Mouse (Mus musculus) urinary bladder, postnatal 25 days (tissue): Measurements from ENCODE around the gene Sntb2.
"Not testable (repeated sequence)": the region's sequence is repeated elsewhere in the genome, so short reads cannot be mapped to it uniquely, and the experiment has no call there.

Experiments
- DNase-seq: peaks from one replicate; pipeline ENCODE4 v3.0.0; 2022; ENCODE audit warnings: low spot score

Gene Sntb2

DNA sequence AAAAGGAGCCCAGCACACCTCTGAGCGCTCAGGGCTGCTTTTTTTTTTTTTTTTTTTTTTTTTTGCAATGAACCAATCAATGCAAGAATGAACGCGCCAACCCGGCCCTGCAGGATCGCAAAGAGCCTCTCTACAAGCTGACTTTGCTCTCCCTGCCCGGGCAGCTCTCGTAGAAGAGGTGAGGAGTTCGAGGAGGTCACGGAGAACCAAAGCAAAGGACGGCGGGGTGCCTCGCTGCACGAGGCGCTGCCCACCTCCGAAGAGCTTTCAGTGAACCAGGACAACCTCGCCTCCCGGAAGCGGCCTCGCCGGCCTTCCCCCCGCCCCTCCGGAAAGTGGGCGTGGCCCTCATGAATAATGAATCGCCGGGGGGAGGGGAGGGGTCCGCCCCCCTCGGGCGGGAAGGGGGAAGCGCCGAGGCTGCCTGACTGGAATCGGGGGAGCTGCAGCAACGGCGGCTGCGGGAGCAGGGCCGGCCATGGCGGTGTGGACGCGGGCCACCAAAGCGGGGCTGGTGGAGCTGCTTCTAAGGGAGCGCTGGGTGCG, at the start of gene Sntb2:
TSS of gene Sntb2 (plus strand) at position 427 of the 546 bp plus-strand sequence.
- peak; percentile 90 for DNase-seq

DNA sequence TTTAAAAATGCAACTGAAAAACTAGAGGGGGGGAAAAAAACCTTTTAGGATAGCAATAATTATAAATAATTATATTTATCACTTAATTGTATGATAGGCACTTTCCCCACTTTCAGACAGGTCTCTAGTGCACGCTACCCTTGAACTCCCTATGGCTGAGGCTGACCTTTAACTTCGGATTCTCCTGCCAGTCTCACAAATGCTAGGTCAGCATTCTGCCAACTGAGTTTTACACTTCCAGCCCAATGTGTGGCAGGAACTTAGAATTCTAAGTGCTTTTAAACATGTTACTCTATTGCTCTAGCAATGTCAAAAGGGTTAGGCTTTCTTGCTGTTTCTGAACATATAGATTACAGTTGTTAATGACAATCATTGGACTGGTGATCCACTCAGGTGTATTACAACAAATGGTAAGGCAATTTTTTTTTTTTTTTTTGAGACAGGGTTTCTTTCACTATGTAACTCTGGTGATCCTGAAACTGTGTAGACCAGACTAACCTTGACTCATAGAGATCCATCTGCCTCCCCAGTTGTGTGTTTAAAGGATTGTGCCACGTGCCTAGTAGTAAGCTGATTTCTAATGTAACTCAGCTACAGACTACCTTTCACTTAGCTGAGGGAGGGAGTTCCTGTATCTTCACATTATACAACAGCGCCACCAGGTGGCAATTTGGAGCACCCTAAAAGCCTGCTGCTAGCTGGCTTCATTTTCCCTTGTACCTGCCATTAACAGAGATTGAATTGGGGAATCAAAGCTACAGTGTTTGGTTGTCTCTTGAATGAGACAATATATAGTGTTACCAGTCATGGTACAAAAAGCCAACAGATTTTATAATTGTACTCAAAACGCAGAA, 48.0 kb upstream of the Sntb2 start:
- DNase-seq: peak; percentile 73

DNA sequence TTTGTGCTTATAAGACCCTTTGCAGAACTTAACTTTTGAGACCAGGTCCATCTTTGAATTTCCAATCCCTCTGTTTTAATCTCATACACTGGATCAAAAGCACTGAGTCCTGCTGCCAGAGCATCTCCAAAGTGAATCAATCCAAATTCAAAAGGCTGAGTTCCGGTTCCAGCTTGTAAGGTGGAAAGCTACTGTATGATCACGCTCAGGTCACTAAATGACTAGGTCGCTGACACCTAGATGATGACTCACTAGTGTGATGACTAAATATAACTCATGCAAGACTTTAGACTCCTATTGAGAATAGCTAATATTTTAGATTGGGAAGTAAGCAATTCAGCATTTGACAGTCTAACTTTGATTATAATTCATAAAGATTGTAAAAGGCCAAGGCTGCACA, 46.7 kb upstream of the Sntb2 start:
- DNase-seq: no peak

DNA sequence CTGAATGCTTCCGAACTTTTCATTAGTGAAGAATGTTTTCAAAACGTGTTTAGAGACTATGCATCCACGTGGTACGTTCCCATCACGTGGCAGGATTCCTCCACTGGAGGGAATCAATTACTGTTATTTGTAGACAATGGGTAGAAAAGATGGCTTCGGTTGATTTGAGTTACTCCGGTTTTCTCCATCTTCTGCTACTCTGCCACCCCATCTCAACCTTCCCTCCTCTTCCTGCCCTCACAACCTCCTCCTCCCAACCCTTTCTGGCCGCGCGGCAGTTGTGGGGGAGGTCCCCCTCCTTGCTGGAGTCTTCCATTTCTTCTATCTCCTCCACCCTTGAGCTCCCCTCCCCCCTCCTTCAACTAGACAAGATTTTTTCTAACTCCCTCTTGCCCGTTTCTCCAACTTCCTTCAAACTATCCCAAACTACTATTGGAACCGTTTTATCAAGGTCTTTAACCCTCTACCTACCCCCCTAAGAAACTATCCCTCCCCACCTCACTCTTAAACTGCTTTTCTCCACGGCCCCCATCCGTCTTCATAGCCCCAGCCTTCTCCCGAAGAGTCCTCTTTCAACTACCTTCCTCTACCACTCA, 43.2 kb upstream of the Sntb2 start:
- DNase-seq: peak; percentile 26

DNA sequence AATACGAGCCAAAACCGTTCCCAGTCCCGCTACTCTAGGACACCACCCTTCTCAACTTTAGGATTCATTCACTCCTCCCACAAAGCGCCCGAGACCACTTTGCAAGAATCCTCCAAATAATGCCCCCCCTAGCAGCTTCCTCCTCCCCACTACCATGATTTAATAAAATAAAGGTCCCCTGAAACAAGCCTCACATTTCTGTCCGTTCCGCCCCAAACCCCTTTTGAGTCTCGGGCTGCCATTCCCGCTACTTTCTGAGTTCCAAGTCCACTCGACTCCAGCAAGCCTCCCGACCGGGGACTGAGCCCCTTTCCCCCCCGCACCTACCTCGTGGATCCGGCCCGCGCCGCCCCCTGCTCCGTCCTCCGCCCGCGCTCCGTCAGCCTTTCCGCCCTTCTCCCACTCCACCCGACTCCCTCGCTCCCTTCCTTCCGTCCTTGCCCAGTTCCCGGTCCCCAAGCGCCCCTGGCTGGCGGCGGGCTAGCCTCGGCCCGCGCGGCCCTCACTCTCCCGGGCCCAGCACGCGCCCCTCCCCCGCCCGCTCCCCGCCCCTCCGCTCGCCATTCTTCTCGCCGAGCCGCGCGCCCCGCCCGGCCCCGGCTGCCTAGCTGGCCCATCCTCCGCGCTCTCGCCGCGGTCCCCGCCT, 42.6 kb upstream of the Sntb2 start:
- no peak for DNase-seq

DNA sequence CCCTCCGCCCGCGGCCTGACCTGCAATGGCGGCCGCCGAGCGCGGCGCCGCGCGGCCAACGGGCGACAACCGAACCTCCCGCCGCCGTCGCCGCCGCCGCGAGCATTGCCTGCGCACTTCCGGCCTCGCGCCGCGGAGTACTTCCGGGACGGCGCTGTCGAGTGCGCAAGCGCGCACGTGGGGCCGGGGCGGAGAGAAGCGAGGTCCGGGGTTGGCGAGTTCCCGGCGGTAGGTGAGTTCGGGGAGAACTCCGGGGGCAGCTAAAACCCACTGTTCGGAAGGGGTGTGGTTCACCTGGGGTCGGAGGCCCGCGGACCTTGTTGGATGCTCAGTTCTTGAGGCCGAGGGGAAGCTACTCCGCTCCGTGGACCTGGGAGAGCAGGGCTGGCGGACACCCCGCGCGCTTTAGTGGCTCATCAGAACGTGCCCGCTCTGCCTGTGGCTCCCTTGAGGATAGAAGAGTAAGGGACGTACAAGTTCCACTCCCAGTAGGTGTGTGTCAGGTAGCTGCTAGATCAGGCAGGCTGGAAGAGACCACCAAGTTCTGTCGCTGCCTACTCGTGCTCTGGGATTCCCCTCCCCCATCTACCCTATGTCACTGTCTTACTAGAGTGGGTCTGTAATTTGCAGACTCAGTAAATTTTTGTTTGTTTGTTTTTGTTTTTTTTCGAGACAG, 41.9 kb upstream of the Sntb2 start, which contains the start of gene Utp4:
TSS of gene Utp4 (plus strand) at position 156 of the 676 bp plus-strand sequence.
- peak; percentile 89 for DNase-seq

DNA sequence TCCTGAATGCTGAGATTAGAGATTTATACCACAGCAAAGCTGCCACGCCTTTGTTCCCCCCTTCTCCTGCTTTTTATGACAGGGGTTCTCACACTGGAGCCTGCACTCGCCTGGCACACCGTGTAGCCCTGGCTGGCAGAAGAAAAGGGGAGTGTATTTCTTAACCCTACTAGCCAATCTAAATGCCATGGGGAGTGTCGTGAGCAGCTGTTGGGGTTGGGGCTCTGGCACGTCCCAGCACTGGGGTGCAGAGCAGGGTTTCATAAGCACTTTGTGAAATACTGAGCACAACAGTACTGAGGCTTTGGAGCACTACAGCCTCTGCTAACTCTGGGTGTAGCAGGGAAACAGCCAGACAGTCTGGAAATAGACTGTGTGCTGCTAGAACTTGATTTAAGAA, 36.1 kb upstream of the Sntb2 start:
- no peak for DNase-seq

DNA sequence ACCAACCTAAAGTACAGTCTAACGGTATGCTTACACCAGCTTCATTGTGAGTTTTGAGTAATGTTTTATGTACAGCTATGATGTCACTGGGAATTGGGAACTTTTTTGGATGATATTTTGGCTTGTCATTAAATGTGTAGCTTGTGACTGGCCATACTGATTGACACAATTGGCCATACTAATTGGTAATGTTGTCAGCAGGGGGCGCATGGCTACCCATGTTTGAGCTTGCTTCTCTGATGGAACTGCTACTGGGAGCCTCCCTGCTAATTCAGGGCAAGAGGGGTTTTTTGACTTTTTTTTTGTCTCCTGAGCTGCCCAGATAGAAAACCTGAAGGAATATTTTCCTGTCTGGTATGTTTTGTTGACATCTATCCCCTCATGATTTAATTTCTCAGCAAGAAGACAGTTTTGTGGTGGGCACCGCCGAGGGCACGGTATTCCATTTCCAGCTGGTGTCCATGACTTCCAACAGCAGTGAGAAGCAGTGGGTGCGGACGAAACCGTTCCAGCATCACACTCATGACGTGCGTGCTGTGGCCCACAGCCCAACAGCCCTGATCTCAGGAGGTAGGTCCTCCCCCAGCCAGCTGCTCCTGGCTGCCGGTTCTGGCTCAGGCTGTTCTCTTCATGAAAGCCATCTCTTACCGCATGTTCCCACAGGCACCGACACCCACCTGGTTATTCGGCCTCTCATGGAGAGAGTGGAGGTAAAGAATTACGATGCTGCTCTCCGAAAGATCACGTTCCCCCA, 29.6 kb upstream of the Sntb2 start:
- DNase-seq: peak; percentile 51

DNA sequence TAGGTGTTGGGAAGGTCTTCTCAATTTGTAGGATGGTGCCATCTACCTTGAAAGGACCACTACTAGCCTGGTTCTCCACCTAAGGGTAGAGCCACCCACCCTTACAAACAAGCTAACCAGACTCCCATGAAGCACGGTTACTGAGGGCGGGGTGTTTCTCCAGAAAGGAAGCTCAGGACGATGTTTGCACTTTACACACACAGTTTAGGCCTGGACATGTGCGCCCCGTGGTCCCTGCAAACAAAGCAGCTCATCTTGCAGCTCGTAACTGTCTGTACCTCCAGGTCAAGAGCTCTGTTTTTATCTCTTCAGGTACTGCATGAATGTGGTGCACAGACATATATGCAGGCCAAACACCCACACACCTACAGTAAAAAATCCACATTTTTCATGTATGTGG, 28.9 kb upstream of the Sntb2 start:
- DNase-seq: no peak

DNA sequence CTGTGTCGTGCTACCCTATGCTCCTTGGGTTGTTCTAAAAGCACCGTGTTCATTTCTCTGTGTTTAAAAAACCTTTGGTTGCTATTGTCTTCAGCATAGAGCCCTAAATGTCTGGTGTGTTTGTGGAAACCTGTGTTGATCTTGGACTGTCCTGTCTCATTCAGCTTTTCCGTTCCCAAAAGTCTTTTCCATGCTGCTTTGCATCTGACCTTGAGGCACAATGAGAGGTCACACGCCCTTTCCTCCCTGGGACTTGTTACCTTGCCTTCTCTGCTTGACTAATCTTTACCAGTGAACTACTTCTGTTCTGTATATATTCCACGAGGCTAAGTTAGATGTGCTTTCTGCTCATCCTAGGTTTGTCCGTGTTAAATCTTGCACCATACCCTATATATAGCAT, 28.1 kb upstream of the Sntb2 start:
- no peak for DNase-seq

DNA sequence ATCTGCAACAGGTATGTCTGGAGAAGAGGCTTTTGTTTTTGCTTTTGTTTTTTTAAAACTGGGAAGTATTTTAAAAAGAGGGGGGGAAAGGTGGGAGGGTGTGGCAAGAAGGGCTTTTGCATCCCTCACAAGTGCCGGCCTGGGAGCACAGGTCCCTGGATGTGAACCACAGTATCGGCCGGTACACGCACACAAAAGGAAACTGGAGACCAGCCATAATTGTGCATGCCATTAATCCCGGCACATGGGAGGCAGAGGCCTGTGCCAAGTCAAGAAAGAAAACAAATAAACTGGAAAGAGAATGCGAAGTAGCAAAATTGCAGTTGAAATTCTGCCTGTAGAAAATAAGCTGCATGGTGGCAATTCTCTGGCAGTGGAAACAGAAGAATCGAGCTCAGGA, 27.3 kb upstream of the Sntb2 start:
- no peak for DNase-seq

DNA sequence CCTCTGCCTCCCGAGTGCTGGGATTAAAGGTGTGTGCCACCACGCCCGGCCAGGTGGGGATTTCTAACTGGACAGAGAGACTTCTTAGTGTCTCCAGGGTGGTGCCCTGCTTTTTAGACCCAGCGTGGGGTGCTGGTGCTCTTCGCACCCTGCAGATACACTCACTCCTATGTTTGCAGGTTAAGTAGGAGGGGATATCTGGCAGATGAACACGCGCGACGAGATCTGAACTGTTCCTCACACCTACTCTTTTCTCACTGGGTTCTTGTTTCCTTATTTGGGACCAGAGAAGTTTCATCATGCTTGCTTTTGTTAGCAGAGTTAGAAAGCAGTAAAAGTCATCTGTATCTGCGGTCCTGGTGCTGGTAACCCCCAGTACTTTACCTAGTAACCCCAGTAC, 21.9 kb upstream of the Sntb2 start:
- no peak for DNase-seq

DNA sequence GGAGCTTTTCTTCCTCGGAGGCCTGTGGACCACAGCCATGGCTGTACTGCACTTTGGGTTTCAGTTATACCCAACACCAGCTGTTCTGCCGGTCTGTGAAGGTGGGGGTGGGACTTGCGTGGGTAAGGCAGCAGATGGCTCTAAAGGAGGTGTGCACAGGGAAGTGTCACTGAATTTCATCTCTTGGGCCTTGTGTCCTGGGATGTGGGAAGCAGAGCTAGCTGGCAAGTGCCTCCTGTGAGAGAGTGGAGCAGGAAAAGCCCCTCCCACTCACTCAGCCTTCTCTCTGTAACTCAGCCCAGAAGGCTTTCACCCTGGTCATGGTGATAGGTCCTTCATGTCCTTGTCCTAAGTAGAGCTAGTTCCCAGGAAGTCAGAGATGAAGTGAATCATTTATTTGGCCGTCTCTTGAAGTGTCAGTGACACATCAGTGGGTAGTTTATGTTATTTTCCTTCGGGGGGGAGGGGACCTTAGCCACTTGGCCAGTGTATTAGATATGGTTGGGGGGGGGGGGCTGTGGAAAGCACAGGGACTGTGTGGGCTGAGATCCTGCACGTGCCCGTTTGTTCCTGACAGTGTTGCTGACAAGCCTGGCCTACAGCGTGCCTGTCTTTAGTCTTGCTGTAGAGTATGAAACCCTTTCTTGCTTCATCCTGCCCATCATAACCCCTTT, 15.7 kb upstream of the Sntb2 start:
- no peak for DNase-seq

DNA sequence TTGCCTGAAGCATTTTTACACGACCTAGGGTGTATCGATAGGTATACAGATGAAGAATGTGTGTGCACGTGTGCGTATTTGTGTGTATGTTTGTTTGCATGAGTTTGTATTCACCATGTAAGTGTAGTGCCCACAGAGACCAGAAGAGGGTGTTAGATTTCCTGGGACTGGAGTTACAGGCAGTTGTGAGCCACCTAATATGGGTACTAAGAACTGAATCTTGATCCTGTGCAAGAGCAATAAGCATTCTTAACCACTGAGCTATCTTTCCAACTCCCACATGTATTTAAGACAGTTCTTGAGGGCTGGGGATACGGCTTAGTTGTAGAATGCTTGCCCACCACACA, 15.2 kb upstream of the Sntb2 start:
- no peak for DNase-seq

DNA sequence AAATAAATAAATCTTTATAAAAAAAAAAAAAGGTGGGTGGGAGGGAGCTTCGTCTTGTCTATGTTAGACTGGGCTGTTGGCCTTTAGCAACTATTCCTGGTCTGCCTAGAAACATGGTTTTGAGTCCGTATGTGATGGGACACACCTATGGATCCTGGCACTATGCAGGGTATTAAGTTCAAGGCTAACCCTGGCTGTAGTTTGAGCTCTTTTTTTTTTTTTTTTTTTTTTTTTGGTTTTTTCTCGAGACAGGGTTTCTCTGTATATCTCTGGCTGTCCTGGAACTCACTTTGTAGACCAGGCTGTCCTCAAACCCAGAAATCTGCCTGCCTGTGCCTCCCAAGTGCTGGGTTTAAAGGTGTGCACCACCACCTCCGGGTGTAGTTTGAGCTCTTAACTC, 11.5 kb upstream of the Sntb2 start:
- no peak for DNase-seq

DNA sequence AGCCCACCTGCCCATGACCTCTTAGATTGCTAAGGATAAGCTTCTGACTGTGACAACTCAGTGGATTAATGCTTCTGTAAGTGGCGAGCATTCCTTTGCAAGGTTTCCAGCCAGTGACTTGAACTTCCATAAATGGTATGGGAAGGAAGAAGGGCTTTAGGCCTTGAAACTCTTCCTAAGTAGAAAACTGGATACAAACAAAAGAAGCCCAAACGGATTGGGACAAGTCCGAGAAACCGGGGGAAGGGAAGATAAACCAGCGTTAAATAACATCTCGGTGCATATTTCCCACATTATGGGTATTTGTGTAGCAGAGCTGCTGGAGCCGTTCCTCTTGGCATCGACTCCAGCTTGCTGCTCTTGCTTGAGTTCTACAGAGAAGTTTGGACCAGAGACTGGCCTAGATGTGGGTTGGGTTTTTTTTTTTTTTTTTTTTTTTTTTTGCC, 10.6 kb upstream of the Sntb2 start:
- DNase-seq: no peak

DNA sequence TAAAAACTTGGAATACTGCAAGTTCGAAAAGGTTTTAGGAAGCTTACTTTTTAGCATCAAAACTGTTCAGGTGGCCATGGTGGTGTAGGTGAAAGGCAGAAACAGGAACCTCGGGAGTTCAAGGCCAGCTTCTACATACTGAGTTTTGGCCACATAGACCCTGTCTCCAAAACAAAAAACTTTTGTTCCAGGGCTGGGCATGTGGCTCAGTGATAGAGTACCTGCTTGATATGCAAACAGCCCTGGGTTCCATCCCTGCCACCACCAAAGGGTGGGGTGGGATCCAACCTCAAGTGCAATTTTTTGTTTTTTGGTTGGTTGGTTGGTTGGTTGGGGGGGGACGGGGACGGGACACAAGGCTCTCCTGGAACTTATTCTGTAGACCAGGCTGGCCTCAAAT, 10.1 kb upstream of the Sntb2 start:
- no peak for DNase-seq

DNA sequence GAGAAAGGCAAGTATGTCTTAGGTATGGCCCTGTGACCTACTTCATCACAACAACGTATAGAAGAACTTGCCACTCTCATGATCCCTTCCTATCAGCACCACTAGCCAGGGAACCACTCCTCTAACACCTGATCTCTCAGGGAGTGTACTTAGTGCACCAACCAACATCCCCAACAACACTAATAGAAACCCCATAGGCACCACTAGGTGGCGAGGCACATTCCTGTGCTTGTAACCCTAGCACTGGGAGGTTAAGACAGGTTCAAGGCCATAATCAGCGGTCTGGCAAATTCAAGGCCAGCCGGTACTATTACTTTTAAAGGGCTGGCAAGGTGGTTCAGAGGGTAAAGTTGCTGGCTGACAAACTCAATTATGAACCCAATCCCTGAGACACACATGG, 8.3 kb upstream of the Sntb2 start:
- DNase-seq: no peak

DNA sequence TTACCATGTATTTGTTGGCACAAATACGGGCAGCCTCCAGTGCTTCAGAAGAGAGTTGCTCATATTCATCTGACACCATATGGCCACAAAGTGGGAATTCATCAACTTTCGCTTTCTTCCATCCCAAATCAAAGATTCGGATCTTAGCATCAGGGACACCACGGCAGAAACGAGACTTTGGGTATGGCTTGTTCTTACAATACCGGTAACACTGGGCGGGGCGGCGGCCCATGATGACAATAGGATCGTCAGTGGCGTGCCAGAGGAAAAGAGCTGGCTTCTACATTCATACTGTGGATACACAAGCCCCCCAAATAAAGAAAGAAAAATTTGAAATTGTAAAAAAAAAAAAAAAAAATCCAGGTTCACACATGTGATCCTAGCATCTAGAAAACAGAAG, 7.4 kb upstream of the Sntb2 start:
- DNase-seq: not testable (repeated sequence)

DNA sequence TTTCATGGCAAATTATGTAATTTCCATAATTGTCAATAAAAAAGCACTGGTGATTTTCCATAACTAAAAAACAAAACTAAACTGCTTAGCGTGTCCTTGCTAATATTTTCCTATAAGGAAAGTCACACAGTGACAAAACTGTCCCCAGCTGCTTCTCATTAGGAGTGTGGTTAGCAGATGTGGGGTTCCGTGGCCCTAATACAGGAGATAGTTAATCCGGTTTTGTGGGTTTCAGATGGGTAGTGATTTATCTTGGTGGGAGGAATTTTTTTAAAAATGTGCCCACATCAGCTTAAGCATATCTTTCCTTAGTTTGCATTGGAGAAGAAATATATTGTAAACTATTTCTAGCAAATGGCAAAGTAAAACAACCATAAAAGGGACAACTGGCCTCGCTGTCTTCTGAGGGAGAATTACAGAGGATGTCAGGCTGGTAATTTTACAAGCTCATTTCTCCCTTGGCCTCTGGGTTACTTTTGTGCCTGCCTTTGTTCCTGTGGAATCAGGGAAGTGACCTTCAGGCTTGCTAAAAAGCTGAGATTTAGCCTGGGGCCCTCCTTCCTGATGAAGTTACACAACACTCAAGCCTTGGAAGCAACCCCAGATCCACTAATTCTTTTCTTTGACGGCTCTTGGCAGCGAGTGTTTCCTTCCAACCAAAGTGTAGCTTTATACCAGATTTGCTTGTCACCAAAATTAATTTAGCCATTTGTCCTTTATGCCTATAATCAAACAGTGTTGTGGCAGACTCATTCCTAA, 6.2 kb upstream of the Sntb2 start:
- peak; percentile 26 for DNase-seq
